Mouse (Mus musculus) spleen, adult 2 months (tissue): ENCODE results near the gene Chst12. TPM values are rescaled to one million over a fixed set of nuclear protein-coding genes. Genes with fewer than 3 reads are reported as not detected.

Experiments
- DNase-seq, 2 experiments: peaks; one replicate each; pipeline versions ENCODE4 v3.0.0 to v3.0.0-alpha.2; 2012 to 2021; ENCODE audit warnings: low spot score in 2 of 2, low read depth in 1 of 2
- H3K27ac ChIP-seq: fragments of 200-500 bp; 2 replicates; pipeline ENCODE4 v1.5.1; 2012; ENCODE audit warnings: low read length, inconsistent platforms; ENCODE audit not compliant: insufficient read depth
- H3K27me3 ChIP-seq: fragments of 200-500 bp; 2 replicates; pipeline ENCODE4 v1.6.1; 2012; ENCODE audit warnings: mild to moderate bottlenecking, moderate library complexity, low read length, inconsistent platforms; ENCODE audit not compliant: control insufficient read depth, insufficient read depth
- H3K36me3 ChIP-seq: fragments of 200-500 bp; 2 replicates; pipeline ENCODE4 v1.6.1; 2012; ENCODE audit warnings: mild to moderate bottlenecking, low read length, inconsistent platforms; ENCODE audit not compliant: control insufficient read depth, insufficient read depth
- H3K4me1 ChIP-seq: fragments of 200-500 bp; 2 replicates; pipeline ENCODE4 v1.6.1; 2011; ENCODE audit warnings: inconsistent platforms; ENCODE audit not compliant: control insufficient read depth, insufficient read depth, insufficient read length
- H3K4me3 ChIP-seq: fragments of 200-500 bp; 2 replicates; pipeline ENCODE4 v1.5.1; 2011; ENCODE audit warnings: mild to moderate bottlenecking, inconsistent platforms; ENCODE audit not compliant: insufficient read depth, insufficient read length; ENCODE audit errors: extremely low read depth
- CTCF ChIP-seq: fragments of 200-500 bp; IDR thresholded peaks from 2 replicates; pipeline ENCODE4 v1.5.1; 2011; ENCODE audit warnings: mild to moderate bottlenecking, inconsistent platforms; ENCODE audit not compliant: insufficient read depth, insufficient read length, insufficient replicate concordance; ENCODE audit errors: extremely low read depth
- POLR2A ChIP-seq: fragments of 200-500 bp; IDR thresholded peaks from 2 replicates; pipeline ENCODE4 v1.6.1; 2011; ENCODE audit warnings: low read depth, low read length, inconsistent platforms
- WGBS: fragments of 180-500 bp; shearing (Covaris S2); methylation state at CpG from one replicate; pipeline ENCODE4 v1.1.7; 2018; 5-methylcytosine and 5-hydroxymethylcytosine counted together
- polyA plus RNA-seq: library from polyadenylated mRNA; depleted of rRNA; stranded (reverse); fragments of >200 nt; gene quantifications from 2 replicates; pipeline ENCODE4 v1.2.3, GENCODE M21; 2012

Chst12 gene
- polyA plus RNA-seq, 1 experiment: 28.0 TPM

GRCm38 (mm10) chr5:140562601-140563000 lies 57.3 kb downstream of the Chst12 start:
- peaks cover 11% of the 10 kb centered on the region; the same call in 1 of the 2 replicates for H3K4me1 ChIP-seq
- DNase-seq: no peak
- no peak overlapping the region for H3K27ac ChIP-seq
- no peak overlapping the region for H3K4me3 ChIP-seq
- WGBS: 77% methylated on average over 9 of the region's 9 CpGs
- no peaks in the 10 kb centered on the region for H3K36me3 ChIP-seq
- no peaks in the 10 kb centered on the region for H3K27me3 ChIP-seq
- TF ChIP-seq POLR2A: no peak
- TF ChIP-seq CTCF: no peak

GRCm38 (mm10) chr5:140564896-140565295 lies 59.5 kb downstream of the Chst12 start, which contains the start of gene Grifin:
Gene Grifin (minus strand): TSS chr5:140565071.
- no peaks in the 10 kb centered on the region for H3K27me3 ChIP-seq
- WGBS: 70% methylated on average over 4 of the region's 4 CpGs
- no peaks in the 10 kb centered on the region for H3K36me3 ChIP-seq
- peaks cover 21% of the 10 kb centered on the region for H3K4me1 ChIP-seq
- no peak within 1 kb of the TSS for H3K4me3 ChIP-seq
- DNase-seq: no peak
- TF ChIP-seq POLR2A (no peak), CTCF (no peak)
- no peak within 1 kb of the TSS for H3K27ac ChIP-seq

- Histone ChIP-seq H3K4me1 (peaks cover 21% of the 10 kb centered on the region), H3K27me3 (no peaks in the 10 kb centered on the region), H3K27ac (no peak overlapping the region), H3K4me3 (no peak overlapping the region), H3K36me3 (no peaks in the 10 kb centered on the region)
- 70% methylated on average over 5 of the region's 5 CpGs for WGBS
- TF ChIP-seq CTCF: no peak
- no peak for TF ChIP-seq POLR2A
- no peak for DNase-seq
Measured at GRCm38 (mm10) chr5:140565451-140565850, 60.1 kb downstream of the Chst12 start.

GRCm38 (mm10) chr5:140565856-140566255 lies 60.5 kb downstream of the Chst12 start:
- Histone ChIP-seq H3K4me3 (no peak overlapping the region), H3K36me3 (no peaks in the 10 kb centered on the region), H3K4me1 (peaks cover 21% of the 10 kb centered on the region), H3K27me3 (no peaks in the 10 kb centered on the region), H3K27ac (no peak overlapping the region)
- DNase-seq: peak in 1 of 2 experiments; percentile 73
- peak; percentile 67 for TF ChIP-seq CTCF
- TF ChIP-seq POLR2A: no peak
- WGBS: 61% methylated on average over 6 of the region's 6 CpGs

- no peak for DNase-seq
- no peak for TF ChIP-seq POLR2A
- TF ChIP-seq CTCF: no peak
- peak overlapping the region; percentile 10; the same call in 1 of the 2 replicates for H3K27ac ChIP-seq
- no peaks in the 10 kb centered on the region for H3K36me3 ChIP-seq
- H3K27me3 ChIP-seq: no peaks in the 10 kb centered on the region
- H3K4me3 ChIP-seq: no peak overlapping the region
- H3K4me1 ChIP-seq: peaks cover 21% of the 10 kb centered on the region
- WGBS: 75% methylated on average over 4 of the region's 4 CpGs
Measured at GRCm38 (mm10) chr5:140566271-140566670, 60.9 kb downstream of the Chst12 start.

GRCm38 (mm10) chr5:140567321-140567720 lies 62.0 kb downstream of the Chst12 start:
- TF ChIP-seq CTCF (no peak), POLR2A (peak; percentile 50)
- H3K27ac ChIP-seq: peak overlapping the region; percentile 82
- H3K36me3 ChIP-seq: no peaks in the 10 kb centered on the region
- no peaks in the 10 kb centered on the region for H3K27me3 ChIP-seq
- WGBS: 24% methylated on average over 11 of the region's 11 CpGs
- DNase-seq: peak; percentile 60 to 90
- H3K4me3 ChIP-seq: peak overlapping the region; percentile 36; the same call in 1 of the 2 replicates
- peaks cover 21% of the 10 kb centered on the region for H3K4me1 ChIP-seq

GRCm38 (mm10) chr5:140567751-140568150 lies 62.4 kb downstream of the Chst12 start:
- no peaks in the 10 kb centered on the region for H3K27me3 ChIP-seq
- DNase-seq: no peak
- TF ChIP-seq POLR2A (no peak), CTCF (no peak)
- 80% methylated on average over 5 of the region's 5 CpGs for WGBS
- H3K4me1 ChIP-seq: peaks cover 21% of the 10 kb centered on the region
- H3K4me3 ChIP-seq: no peak overlapping the region
- peak overlapping the region; percentile 62 for H3K27ac ChIP-seq
- no peaks in the 10 kb centered on the region for H3K36me3 ChIP-seq
